Mouse (Mus musculus) neural tube, embryonic 12.5 days (tissue): ENCODE measurements at regions not wholly inside any gene's neighbourhood (a gene's known extent, or its start where the extent isn't known, plus 50 kb on each side); places are given as distances from the start of the nearest gene placed in this dataset.

Experiments
- ATAC-seq: fragments of 200-750 bp; cut with Nextera tagmentation; 2 replicates; pipeline ENCODE4 v1.8.0; 2017; ENCODE audit warnings: low read depth, mild to moderate bottlenecking, moderate TSS enrichment, moderate library complexity; ENCODE audit not compliant: low FRiP score
- H3K27ac ChIP-seq: fragments of 300-500 bp; sonication (generic); 2 replicates; pipeline ENCODE4 v1.5.1; 2016
- H3K27me3 ChIP-seq: fragments of 300-500 bp; sonication (generic); replicated peaks from 2 replicates; pipeline ENCODE4 v1.6.1; 2016; ENCODE audit warnings: mild to moderate bottlenecking
- H3K36me3 ChIP-seq: fragments of 300-500 bp; sonication (generic); 2 replicates; pipeline ENCODE4 v1.6.1; 2016; ENCODE audit warnings: mild to moderate bottlenecking
- H3K4me1 ChIP-seq: fragments of 300-500 bp; sonication (generic); 2 replicates; pipeline ENCODE4 v1.6.1; 2016
- H3K4me2 ChIP-seq: fragments of 300-500 bp; sonication (generic); replicated peaks from 2 replicates; pipeline ENCODE4 v1.6.1; 2016; ENCODE audit warnings: mild to moderate bottlenecking
- H3K4me3 ChIP-seq: fragments of 300-500 bp; sonication (generic); 2 replicates; pipeline ENCODE4 v1.5.1; 2016
- H3K9ac ChIP-seq: fragments of 300-500 bp; sonication (generic); 2 replicates; pipeline ENCODE4 v1.6.1; 2016; ENCODE audit warnings: mild to moderate bottlenecking
- H3K9me3 ChIP-seq: fragments of 300-500 bp; sonication (generic); 2 replicates; pipeline ENCODE4 v1.6.1; 2016; ENCODE audit warnings: mild to moderate bottlenecking
- WGBS: fragments of 180-500 bp; shearing (Covaris S2); methylation state at CpG from one replicate; pipeline ENCODE4 v1.1.7; 2016; 5-methylcytosine and 5-hydroxymethylcytosine counted together

GRCm38 (mm10) chr8:128107041-128107440, 251.4 kb upstream of the Nrp1 start:
- H3K4me1 ChIP-seq: no peaks in the 10 kb centered on the region
- ATAC-seq: no peak
- no peak overlapping the region for H3K4me3 ChIP-seq
- H3K4me2 ChIP-seq: no peak overlapping the region
- no peaks in the 10 kb centered on the region for H3K27me3 ChIP-seq
- H3K36me3 ChIP-seq: no peaks in the 10 kb centered on the region
- no peak overlapping the region for H3K27ac ChIP-seq
- WGBS: 78% methylated on average over 7 of the region's 7 CpGs
- H3K9ac ChIP-seq: no peak overlapping the region
- no peaks in the 10 kb centered on the region for H3K9me3 ChIP-seq

- no peaks in the 10 kb centered on the region for H3K9me3 ChIP-seq
- no peak overlapping the region for H3K9ac ChIP-seq
- 76% methylated on average over 3 of the region's 3 CpGs for WGBS
- no peak overlapping the region for H3K4me3 ChIP-seq
- no peaks in the 10 kb centered on the region for H3K36me3 ChIP-seq
- H3K27me3 ChIP-seq: no peaks in the 10 kb centered on the region
- no peaks in the 10 kb centered on the region for H3K4me1 ChIP-seq
- no peak for ATAC-seq
- no peak overlapping the region for H3K4me2 ChIP-seq
- no peak overlapping the region for H3K27ac ChIP-seq
These were observed 249.4 kb upstream of the Nrp1 start for GRCm38 (mm10) chr8:128109036-128109435.

GRCm38 (mm10) chr8:128111132-128111531, 247.3 kb upstream of the Nrp1 start:
- 78% methylated on average over 3 of the region's 3 CpGs for WGBS
- no peak overlapping the region for H3K9ac ChIP-seq
- H3K9me3 ChIP-seq: no peaks in the 10 kb centered on the region
- no peaks in the 10 kb centered on the region for H3K27me3 ChIP-seq
- H3K4me3 ChIP-seq: no peak overlapping the region
- no peaks in the 10 kb centered on the region for H3K36me3 ChIP-seq
- no peak for ATAC-seq
- H3K4me1 ChIP-seq: no peaks in the 10 kb centered on the region
- no peak overlapping the region for H3K4me2 ChIP-seq
- H3K27ac ChIP-seq: no peak overlapping the region

GRCm38 (mm10) chr8:128113116-128113515, 245.3 kb upstream of the Nrp1 start:
- Histone ChIP-seq H3K27ac (no peak overlapping the region), H3K4me1 (no peaks in the 10 kb centered on the region), H3K4me3 (no peak overlapping the region), H3K9ac (no peak overlapping the region), H3K9me3 (no peaks in the 10 kb centered on the region), H3K27me3 (no peaks in the 10 kb centered on the region), H3K4me2 (no peak overlapping the region), H3K36me3 (no peaks in the 10 kb centered on the region)
- 80% methylated on average over 1 of the region's 1 CpGs for WGBS
- no peak for ATAC-seq

- Histone ChIP-seq H3K36me3 (no peaks in the 10 kb centered on the region), H3K4me3 (no peak overlapping the region)
- WGBS: 87% methylated on average over 4 of the region's 4 CpGs
These were observed 217.0 kb upstream of the Nrp1 start for GRCm38 (mm10) chr8:128141290-128141966.

GRCm38 (mm10) chr8:128148351-128148942, 210.0 kb upstream of the Nrp1 start:
- no peak overlapping the region for H3K4me3 ChIP-seq
- H3K4me2 ChIP-seq: no peak overlapping the region
- H3K9ac ChIP-seq: no peak overlapping the region
- H3K27ac ChIP-seq: no peak overlapping the region
- no peaks in the 10 kb centered on the region for H3K9me3 ChIP-seq
- H3K4me1 ChIP-seq: no peaks in the 10 kb centered on the region
- no peaks in the 10 kb centered on the region for H3K36me3 ChIP-seq
- WGBS: 90% methylated on average over 3 of the region's 3 CpGs
- no peaks in the 10 kb centered on the region for H3K27me3 ChIP-seq
- no peak for ATAC-seq

More at GRCm38 (mm10) chr8:128141290-128141966, 217.0 kb upstream of the Nrp1 start:
- Histone ChIP-seq H3K27ac (no peak overlapping the region), H3K4me1 (no peaks in the 10 kb centered on the region), H3K9me3 (no peaks in the 10 kb centered on the region), H3K4me2 (no peak overlapping the region), H3K27me3 (no peaks in the 10 kb centered on the region), H3K9ac (no peak overlapping the region)
- ATAC-seq: no peak

GRCm38 (mm10) chr8:128155604-128156003, 202.8 kb upstream of the Nrp1 start:
- no peak overlapping the region for H3K4me3 ChIP-seq
- ATAC-seq: no peak
- H3K27me3 ChIP-seq: no peaks in the 10 kb centered on the region
- no peaks in the 10 kb centered on the region; the same call in 1 of the 2 replicates for H3K4me1 ChIP-seq
- H3K4me2 ChIP-seq: no peak overlapping the region
- H3K27ac ChIP-seq: no peak overlapping the region
- H3K9me3 ChIP-seq: no peaks in the 10 kb centered on the region
- no peaks in the 10 kb centered on the region for H3K36me3 ChIP-seq
- no peak overlapping the region for H3K9ac ChIP-seq

GRCm38 (mm10) chr8:128156221-128156620, 202.2 kb upstream of the Nrp1 start:
- H3K9me3 ChIP-seq: no peaks in the 10 kb centered on the region
- WGBS: 20% methylated on average over 3 of the region's 3 CpGs
- H3K4me1 ChIP-seq: no peaks in the 10 kb centered on the region; the same call in 1 of the 2 replicates
- H3K27me3 ChIP-seq: no peaks in the 10 kb centered on the region
- no peak for ATAC-seq
- H3K27ac ChIP-seq: no peak overlapping the region
- H3K36me3 ChIP-seq: no peaks in the 10 kb centered on the region
- H3K4me3 ChIP-seq: no peak overlapping the region
- H3K4me2 ChIP-seq: no peak overlapping the region
- H3K9ac ChIP-seq: no peak overlapping the region

GRCm38 (mm10) chr8:128162857-128163256, 195.5 kb upstream of the Nrp1 start:
- H3K4me3 ChIP-seq: no peak overlapping the region
- H3K9me3 ChIP-seq: no peaks in the 10 kb centered on the region
- H3K4me2 ChIP-seq: no peak overlapping the region
- no peak overlapping the region for H3K9ac ChIP-seq
- H3K4me1 ChIP-seq: no peaks in the 10 kb centered on the region
- no peak overlapping the region for H3K27ac ChIP-seq
- ATAC-seq: no peak
- no peaks in the 10 kb centered on the region for H3K36me3 ChIP-seq
- no peaks in the 10 kb centered on the region for H3K27me3 ChIP-seq

- H3K27me3 ChIP-seq: no peaks in the 10 kb centered on the region
- WGBS: 94% methylated on average over 5 of the region's 5 CpGs
- no peaks in the 10 kb centered on the region; the same call in 1 of the 2 replicates for H3K4me1 ChIP-seq
- ATAC-seq: no peak
- H3K36me3 ChIP-seq: no peaks in the 10 kb centered on the region
- H3K4me2 ChIP-seq: no peak overlapping the region
- no peaks in the 10 kb centered on the region for H3K9me3 ChIP-seq
- H3K4me3 ChIP-seq: no peak overlapping the region
- no peak overlapping the region for H3K9ac ChIP-seq
- H3K27ac ChIP-seq: no peak overlapping the region
These were observed 193.4 kb upstream of the Nrp1 start for GRCm38 (mm10) chr8:128164976-128165375.

GRCm38 (mm10) chr8:128165591-128165990, 192.8 kb upstream of the Nrp1 start:
- Histone ChIP-seq H3K4me3 (no peak overlapping the region), H3K36me3 (no peaks in the 10 kb centered on the region), H3K27me3 (no peaks in the 10 kb centered on the region), H3K9me3 (no peaks in the 10 kb centered on the region), H3K4me1 (no peaks in the 10 kb centered on the region; the same call in 1 of the 2 replicates), H3K4me2 (no peak overlapping the region), H3K9ac (no peak overlapping the region), H3K27ac (no peak overlapping the region)
- WGBS: 89% methylated on average over 2 of the region's 2 CpGs
- no peak for ATAC-seq

- Histone ChIP-seq H3K4me2 (no peak overlapping the region), H3K36me3 (no peaks in the 10 kb centered on the region), H3K27me3 (no peaks in the 10 kb centered on the region), H3K27ac (no peak overlapping the region), H3K9me3 (no peaks in the 10 kb centered on the region), H3K9ac (no peak overlapping the region), H3K4me1 (no peaks in the 10 kb centered on the region; the same call in 1 of the 2 replicates), H3K4me3 (no peak overlapping the region)
- WGBS: 87% methylated on average over 4 of the region's 4 CpGs
- ATAC-seq: no peak
These were observed 192.3 kb upstream of the Nrp1 start for GRCm38 (mm10) chr8:128166097-128166496.

- 81% methylated on average over 3 of the region's 3 CpGs for WGBS
- Histone ChIP-seq H3K9ac (no peak overlapping the region), H3K4me3 (no peak overlapping the region), H3K9me3 (no peaks in the 10 kb centered on the region), H3K27me3 (no peaks in the 10 kb centered on the region), H3K4me2 (no peak overlapping the region), H3K27ac (no peak overlapping the region), H3K4me1 (no peaks in the 10 kb centered on the region; the same call in 1 of the 2 replicates), H3K36me3 (no peaks in the 10 kb centered on the region)
- ATAC-seq: no peak
These were observed 189.6 kb upstream of the Nrp1 start for GRCm38 (mm10) chr8:128168819-128169218.
